Mouse (Mus musculus): Measurements from ENCODE around the gene Chic2.

GRCm38 (mm10) chr5:75043621-75044301 lies 813 bp downstream of the Chic2 start:
- TF ChIP-seq TCF3 (IDR thresholded peaks at IDR 0.05; ENCODE audit: insufficient read length, low read depth) (no peak), POLR2A (IDR thresholded peaks at IDR 0.05; ENCODE audit: insufficient read length, low read depth) (no peak), E2F4 (IDR thresholded peaks at IDR 0.05; ENCODE audit: insufficient read depth) (no peak), TCF12 (IDR thresholded peaks at IDR 0.05; ENCODE audit: insufficient read depth, poor library complexity, severe bottlenecking) (no peak), USF1 (IDR thresholded peaks at IDR 0.05; ENCODE audit: low read depth) (no peak), POLR2AphosphoS2 (IDR thresholded peaks at IDR 0.05; ENCODE audit: insufficient read length, low read depth) (no peak), MAX (IDR thresholded peaks at IDR 0.05; ENCODE audit: low read depth) (no peak), CEBPB (IDR thresholded peaks at IDR 0.05; ENCODE audit: insufficient read depth, poor library complexity, severe bottlenecking) (no peak)

All from myocyte (in vitro differentiated cells).